ENCODE assay signal across 10 mouse cellular contexts in genomic region chr3:54745799-54746198, GRCm38 (mm10). TPM values are rescaled to one million over a fixed set of nuclear protein-coding genes. Genes with fewer than 3 reads are reported as not detected.
DNase-seq lines count a peak whose midpoint lies in the region; TF ChIP-seq lines count a peak whose summit lies in the region.
"Had no signal": no experiment of that assay in that cellular context is flagged by ENCODE, and none has a peak within 500 bp of the region (broad histone marks: within the 10 kb centered on the region; RNA-seq: fewer than 3 reads in every experiment).

No protein-coding gene starts in this region.

- intact Hi-C loops in left cerebral cortex, postnatal 4 days (cut with DNase I), result no loop called here
- intact Hi-C loops in left cerebral cortex, postnatal 36 days (cut with DNase I), result no loop called here

- H3K4me3 ChIP-seq in cerebellum, adult 2 months (replicated peaks; ENCODE audit: insufficient read depth, low read depth, low read length), result no peak overlapping the region
- H3K4me3 ChIP-seq: megakaryocyte, embryonic 14.5 days had no signal

- no peak overlapping the region for H3K27ac ChIP-seq in cerebellum, adult 2 months (ENCODE audit: insufficient read depth, low read length)

- peak; percentile 40; the same call in 1 of the 2 replicates for TF ChIP-seq CTCF in cerebellum, adult 2 months (IDR thresholded peaks at IDR 0.05; ENCODE audit: borderline replicate concordance, insufficient read depth, low read depth, low read length)

- TF ChIP-seq POLR2A in cerebellum, adult 2 months (IDR thresholded peaks at IDR 0.05; ENCODE audit: borderline replicate concordance, insufficient read depth, low read length), result no peak

- H3K27me3 ChIP-seq in cerebellum, adult 2 months (ENCODE audit: control insufficient read depth, insufficient read depth, low read length), result no peaks in the 10 kb centered on the region
- H3K27me3 ChIP-seq: megakaryocyte, embryonic 14.5 days had no signal

- H3K4me1 ChIP-seq in cerebellum, adult 2 months (ENCODE audit: control insufficient read depth, insufficient read depth, low read length), result no peaks in the 10 kb centered on the region; the same call in 1 of the 2 replicates
- H3K4me1 ChIP-seq: megakaryocyte, embryonic 14.5 days had no signal

- 52% methylated on average over 5 of the region's 5 CpGs for WGBS in cerebellum, adult 2 months

- no peak for DNase-seq in cerebellum, adult 2 months
- no peak for DNase-seq in cerebellum, adult 11-12 months
- peak; percentile 23 for DNase-seq in left cerebral cortex, postnatal 4 days
- DNase-seq in left cerebral cortex, postnatal 36 days (ENCODE audit: low spot score in 2 of 2), result no peak
- peak; percentile 50 for DNase-seq in NIH3T3 (ENCODE audit: low read depth)
- peak; percentile 46 for DNase-seq in kidney, postnatal 10 days
- DNase-seq in c-Kit-positive CD71-positive TER-119-positive erythroid progenitor cells, embryonic 14.5 days (ENCODE audit: low spot score), result no peak
- no peak for DNase-seq in frontal cortex, postnatal 36 days (ENCODE audit: low spot score in 2 of 2)

RNA-seq across cellular contexts. Expression of gene Smad9, which starts 9.6 kb away (rescaled TPM):
- 13.7 and 15.5 TPM in 2 replicates for polyA plus RNA-seq in cerebellum, adult 2 months (2012; rRNA removed)
- 1 to 10 TPM; 2.8 to 3.1 TPM for total RNA-seq in left cerebral cortex, postnatal 4 days (2021)
- total RNA-seq in left cerebral cortex, postnatal 36 days (2021), result 1 to 10 TPM; 7.3 to 8.1 TPM
- polyA plus RNA-seq: G1E had no signal

RNA-seq across cellular contexts. Expression of gene Alg5, which starts 10.5 kb away (rescaled TPM):
- polyA plus RNA-seq in cerebellum, adult 2 months (2012; rRNA removed), result 25.9 and 26.0 TPM in 2 replicates
- 10 to 100 TPM; 24.5 to 31.4 TPM for total RNA-seq in left cerebral cortex, postnatal 4 days (2021)
- total RNA-seq in left cerebral cortex, postnatal 36 days (2021), result 10 to 100 TPM; 17.0 to 19.3 TPM

RNA-seq across cellular contexts. Expression of gene Exosc8, which starts 10.6 kb away (rescaled TPM):
- 42.6 TPM in 2 replicates for polyA plus RNA-seq in cerebellum, adult 2 months (2012; rRNA removed)
- 10 to 100 TPM; 53.9 to 60.7 TPM for total RNA-seq in left cerebral cortex, postnatal 4 days (2021)
- total RNA-seq in left cerebral cortex, postnatal 36 days (2021), result 10 to 100 TPM; 24.2 to 26.8 TPM

RNA-seq across cellular contexts. Expression of gene Gm21958, which starts 31.6 kb away (rescaled TPM):
- not detected in 2 replicates for polyA plus RNA-seq in cerebellum, adult 2 months (2012; rRNA removed)
- not detected for total RNA-seq in left cerebral cortex, postnatal 4 days (2021)
- not detected for total RNA-seq in left cerebral cortex, postnatal 36 days (2021)
- total RNA-seq: G1E had no signal
- polyA plus RNA-seq: G1E had no signal

RNA-seq across cellular contexts. Expression of gene Supt20, which starts 53.2 kb away (rescaled TPM):
- polyA plus RNA-seq in cerebellum, adult 2 months (2012; rRNA removed), result 57.6 and 63.2 TPM in 2 replicates
- total RNA-seq in left cerebral cortex, postnatal 4 days (2021), result 10 to 100 TPM; 72.3 to 75.3 TPM
- total RNA-seq in left cerebral cortex, postnatal 36 days (2021), result 10 to 100 TPM; 30.3 to 52.3 TPM

Comparison
In these comparisons a context has a peak if more than half of its experiments do, and no peak if none do; other contexts are left out.
1. DNase-seq: peak in left cerebral cortex, postnatal 4 days (single experiment), NIH3T3 (single experiment) and kidney, postnatal 10 days (single experiment); none in cerebellum, adult 2 months (0 of 2), cerebellum, adult 11-12 months (single experiment), left cerebral cortex, postnatal 36 days (0 of 2), c-Kit-positive CD71-positive TER-119-positive erythroid progenitor cells, embryonic 14.5 days (single experiment) and frontal cortex, postnatal 36 days (0 of 2).